23 mouse cellular contexts compared by ENCODE assay signal in the genomic region with DNA sequence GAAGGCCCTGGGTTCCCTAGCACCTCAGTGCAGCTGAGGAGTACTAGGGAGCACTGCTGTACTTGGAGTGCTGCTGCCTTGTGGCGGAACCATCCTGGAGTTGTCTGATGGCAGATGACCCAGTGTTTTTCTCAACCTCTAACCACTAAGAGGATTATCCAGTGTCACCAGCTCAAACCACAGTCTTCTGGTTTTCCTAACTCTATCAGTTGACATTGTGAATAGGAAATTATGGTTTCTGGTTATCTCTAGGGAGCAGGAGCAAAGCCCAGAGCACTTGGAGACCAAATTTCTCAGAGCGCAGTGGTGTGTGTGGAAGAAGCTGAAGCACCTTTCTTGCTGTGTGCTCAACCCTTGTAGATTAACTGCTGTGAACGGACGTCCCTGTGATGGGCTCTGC. TPM values are rescaled to one million over a fixed set of nuclear protein-coding genes. Genes with fewer than 3 reads are reported as not detected.
DNase-seq lines count a peak whose midpoint lies in the region; ATAC-seq and TF ChIP-seq lines count a peak whose summit lies in the region.
"Had no signal": no experiment of that assay in that cellular context is flagged by ENCODE, and none has a peak within 500 bp of the region (broad histone marks: within the 10 kb centered on the region; RNA-seq: fewer than 3 reads in every experiment).

No protein-coding gene starts in this region.

- peak; percentile 94 for DNase-seq in MEL (ENCODE audit: low read depth, low spot score)
- DNase-seq in c-Kit-positive CD71-positive TER-119-negative erythroid progenitor cells, embryonic 14.5 days (ENCODE audit: low read depth), result peak; percentile 29
- no peak for DNase-seq in liver, embryonic 11.5 days (ENCODE audit: low spot score)
- DNase-seq in liver, postnatal 0 days, result no peak
- DNase-seq in frontal cortex, postnatal 25 days (ENCODE audit: low spot score in 2 of 2), result no peak
- no peak for DNase-seq in layer of hippocampus, adult 9-10 months (ENCODE audit: low spot score)
- DNase-seq: adrenal gland, postnatal 10 days; cerebellum, adult 9-10 months; gastrocnemius, postnatal 10 days; heart, adult 2 months; heart, postnatal 36 days; kidney, adult 18-20 months; kidney, postnatal 10 days; lung, postnatal 36 days; thymus, adult 18-20 months; thymus, postnatal 36 days had no signal

- H3K27ac ChIP-seq in MEL (ENCODE audit: control insufficient read depth, low read depth, low read length), result peak overlapping the region; percentile 48; the same call in 1 of the 2 replicates
- no peak overlapping the region for H3K27ac ChIP-seq in liver, embryonic 11.5 days (ENCODE audit: low read depth, low read length)
- H3K27ac ChIP-seq in liver, postnatal 0 days (ENCODE audit: low read depth), result no peak overlapping the region
- no peak overlapping the region for H3K27ac ChIP-seq in forebrain, embryonic 13.5 days
- H3K27ac ChIP-seq: embryonic facial prominence, embryonic 12.5 days; heart, adult 2 months; heart, embryonic 15.5 days; hindbrain, embryonic 14.5 days; lung, embryonic 15.5 days; midbrain, embryonic 12.5 days had no signal

- no peak for TF ChIP-seq POLR2A in MEL (IDR thresholded peaks at IDR 0.05; ENCODE audit: control insufficient read depth in 1 of 2, insufficient read depth in 1 of 2, low read depth in 1 of 2, low read length in 2 of 2, poor library complexity in 1 of 2)

- no peaks in the 10 kb centered on the region for H3K79me2 ChIP-seq in MEL (ENCODE audit: control insufficient read depth, insufficient read depth, low read length, poor library complexity)

- H3K9me3 ChIP-seq in MEL (replicated peaks; ENCODE audit: insufficient read depth, low read length), result no peaks in the 10 kb centered on the region
- H3K9me3 ChIP-seq in liver, embryonic 11.5 days (ENCODE audit: control insufficient read depth, low read length), result no peaks in the 10 kb centered on the region
- H3K9me3 ChIP-seq in liver, postnatal 0 days (ENCODE audit: low read length), result no peaks in the 10 kb centered on the region
- no peaks in the 10 kb centered on the region for H3K9me3 ChIP-seq in forebrain, embryonic 13.5 days (replicated peaks)
- H3K9me3 ChIP-seq: embryonic facial prominence, embryonic 12.5 days; heart, embryonic 15.5 days; lung, embryonic 15.5 days; midbrain, embryonic 12.5 days had no signal

- TF ChIP-seq RAD21 in MEL (IDR thresholded peaks at IDR 0.05; ENCODE audit: low read depth, low read length), result no peak

- H3K4me1 ChIP-seq in MEL (ENCODE audit: control insufficient read depth in 1 of 2, insufficient read depth in 2 of 2, low read length in 2 of 2), result peaks cover 5 to 13% of the 10 kb centered on the region in 2 experiments
- no peaks in the 10 kb centered on the region for H3K4me1 ChIP-seq in liver, embryonic 11.5 days (replicated peaks; ENCODE audit: control insufficient read depth, insufficient read depth, low read length)
- no peaks in the 10 kb centered on the region for H3K4me1 ChIP-seq in liver, postnatal 0 days (ENCODE audit: insufficient read depth)
- H3K4me1 ChIP-seq in forebrain, embryonic 13.5 days, result no peaks in the 10 kb centered on the region
- H3K4me1 ChIP-seq: embryonic facial prominence, embryonic 12.5 days; heart, embryonic 15.5 days; lung, embryonic 15.5 days; midbrain, embryonic 12.5 days had no signal

- no peak overlapping the region for H3K4me3 ChIP-seq in MEL (ENCODE audit: control insufficient read depth in 1 of 2, insufficient read depth in 1 of 2, low read depth in 2 of 2, low read length in 2 of 2)
- H3K4me3 ChIP-seq in liver, embryonic 11.5 days (ENCODE audit: low read depth, low read length), result no peak overlapping the region
- no peak overlapping the region for H3K4me3 ChIP-seq in liver, postnatal 0 days (ENCODE audit: low read depth, low read length)
- no peak overlapping the region for H3K4me3 ChIP-seq in forebrain, embryonic 13.5 days
- H3K4me3 ChIP-seq: embryonic facial prominence, embryonic 12.5 days; heart, adult 2 months; heart, embryonic 15.5 days; lung, embryonic 15.5 days; midbrain, embryonic 12.5 days had no signal

- no peaks in the 10 kb centered on the region for H3K27me3 ChIP-seq in MEL (ENCODE audit: control insufficient read depth in 1 of 2, insufficient read depth in 2 of 2, low read length in 2 of 2)
- no peaks in the 10 kb centered on the region for H3K27me3 ChIP-seq in liver, embryonic 11.5 days (replicated peaks; ENCODE audit: control insufficient read depth, insufficient read depth, low read length)
- no peaks in the 10 kb centered on the region for H3K27me3 ChIP-seq in liver, postnatal 0 days (ENCODE audit: insufficient read depth, low read length)
- H3K27me3 ChIP-seq in forebrain, embryonic 13.5 days, result no peaks in the 10 kb centered on the region
- H3K27me3 ChIP-seq: embryonic facial prominence, embryonic 12.5 days; heart, embryonic 15.5 days; lung, embryonic 15.5 days; midbrain, embryonic 12.5 days had no signal

- WGBS in liver, embryonic 11.5 days, result 51% methylated on average over 4 of the region's 4 CpGs
- WGBS in liver, postnatal 0 days (ENCODE audit: insufficient replicate concordance), result 57% methylated on average over 4 of the region's 4 CpGs
- WGBS in forebrain, embryonic 13.5 days, result 97% methylated on average over 4 of the region's 4 CpGs

- H3K4me2 ChIP-seq in liver, embryonic 11.5 days, result no peak overlapping the region
- no peak overlapping the region for H3K4me2 ChIP-seq in liver, postnatal 0 days (ENCODE audit: low read depth, low read length)
- no peak overlapping the region for H3K4me2 ChIP-seq in forebrain, embryonic 13.5 days
- H3K4me2 ChIP-seq: embryonic facial prominence, embryonic 12.5 days; heart, embryonic 15.5 days; hindbrain, embryonic 14.5 days; lung, embryonic 15.5 days; midbrain, embryonic 12.5 days had no signal

- peaks cover 0 to 9% of the 10 kb centered on the region in 2 experiments; a peak in 2 of 4 replicates for H3K36me3 ChIP-seq in MEL (ENCODE audit: control insufficient read depth in 1 of 2, insufficient read depth in 2 of 2, low read length in 2 of 2)
- H3K36me3 ChIP-seq in liver, embryonic 11.5 days (ENCODE audit: control insufficient read depth, insufficient read depth, low read length), result no peaks in the 10 kb centered on the region
- H3K36me3 ChIP-seq in liver, postnatal 0 days (replicated peaks; ENCODE audit: insufficient read depth, low read length), result peaks cover 18% of the 10 kb centered on the region
- H3K36me3 ChIP-seq in forebrain, embryonic 13.5 days (ENCODE audit: poor library complexity, severe bottlenecking), result peaks cover 10% of the 10 kb centered on the region
- H3K36me3 ChIP-seq: embryonic facial prominence, embryonic 12.5 days had no signal

- no peak overlapping the region for H3K9ac ChIP-seq in MEL (ENCODE audit: control insufficient read depth, low read depth, low read length, poor library complexity, severe bottlenecking)
- H3K9ac ChIP-seq in liver, embryonic 11.5 days (ENCODE audit: low read depth, low read length), result no peak overlapping the region
- H3K9ac ChIP-seq in liver, postnatal 0 days (replicated peaks), result no peak overlapping the region
- no peak overlapping the region for H3K9ac ChIP-seq in forebrain, embryonic 13.5 days
- H3K9ac ChIP-seq: embryonic facial prominence, embryonic 12.5 days; heart, embryonic 15.5 days; hindbrain, embryonic 14.5 days; lung, embryonic 15.5 days; midbrain, embryonic 12.5 days had no signal

- TF ChIP-seq EP300 in MEL (IDR thresholded peaks at IDR 0.05; ENCODE audit: low read depth in 1 of 2, low read length in 2 of 2), result peak; percentile 97 to 98
- TF ChIP-seq EP300 in liver, postnatal 0 days (IDR thresholded peaks at IDR 0.05; ENCODE audit: low read depth), result peak; percentile 65; the same call in 1 of the 2 replicates

- no peak for TF ChIP-seq CTCF in MEL (IDR thresholded peaks at IDR 0.05 in 2 of 3, conservative IDR thresholded peaks at IDR 0.05 in 1 of 3; ENCODE audit: control insufficient read depth in 1 of 3, insufficient read depth in 1 of 3, low read depth in 2 of 3, low read length in 3 of 3, poor library complexity in 1 of 3, severe bottlenecking in 1 of 3)
- TF ChIP-seq CTCF in liver, postnatal 0 days (IDR thresholded peaks at IDR 0.05; ENCODE audit: low read depth), result no peak

- ATAC-seq in liver, embryonic 11.5 days (replicated peaks; ENCODE audit: low FRiP score), result peak; percentile 89
- peak; percentile 74 for ATAC-seq in liver, postnatal 0 days
- no peak for ATAC-seq in forebrain, embryonic 13.5 days
- ATAC-seq: inflammation-experienced regulatory T-cells, adult 6 months had no signal

TF ChIP-seq in MEL, 35 proteins besides CTCF, POLR2A, EP300 and RAD21 (continues in another document):
- TF ChIP-seq MYB (IDR thresholded peaks at IDR 0.05; ENCODE audit: low read depth, low read length), result peak; percentile 62
- TF ChIP-seq RCOR1 (IDR thresholded peaks at IDR 0.05; ENCODE audit: low read depth, low read length), result peak; percentile 98
- no peak for TF ChIP-seq E2F4 (IDR thresholded peaks at IDR 0.05; ENCODE audit: borderline replicate concordance, low read depth, low read length)
- no peak for TF ChIP-seq NELFE (IDR thresholded peaks at IDR 0.05; ENCODE audit: low read depth, low read length)
- TF ChIP-seq MAFK (IDR thresholded peaks at IDR 0.05; ENCODE audit: borderline replicate concordance, low read depth, low read length), result peak; percentile 91
- TF ChIP-seq TAL1 (IDR thresholded peaks at IDR 0.05; ENCODE audit: low read length), result peak; percentile 99
- TF ChIP-seq BHLHE40 (IDR thresholded peaks at IDR 0.05; ENCODE audit: borderline replicate concordance, low read depth, low read length), result peak; percentile 72; the same call in 1 of the 2 replicates
- no peak for TF ChIP-seq POLR2AphosphoS5 (IDR thresholded peaks at IDR 0.05; ENCODE audit: borderline replicate concordance, low read depth, low read length)
- peak; percentile 34; the same call in 1 of the 2 replicates for TF ChIP-seq TBP (IDR thresholded peaks at IDR 0.05; ENCODE audit: low read depth, low read length)
- TF ChIP-seq ZMIZ1 (IDR thresholded peaks at IDR 0.05; ENCODE audit: low read depth, low read length), result no peak

RNA-seq across cellular contexts. Expression of a gene that starts 47.1 kb away (rescaled TPM):
- 26.0 and 29.4 TPM in 2 replicates for total RNA-seq in MEL (2012; rRNA removed)
- polyA plus RNA-seq in MEL (2012; ENCODE audit: insufficient read depth in 1 of 2, insufficient read length in 2 of 2, low read depth in 1 of 2, low replicate concordance in 2 of 2, missing spikeins in 1 of 2), result 10 to 100 TPM; 23.7 to 44.8 TPM
- 24.4 and 26.8 TPM in 2 replicates for polyA plus RNA-seq in liver, embryonic 11.5 days (2014; fragmentation: Nextera tagmentation; extraction: Ambion mirVana)
- polyA plus RNA-seq in liver, postnatal 0 days (2015; fragmentation: Nextera tagmentation; extraction: Ambion mirVana), result 13.2 and 14.7 TPM in 2 replicates
- 24.9 and 27.4 TPM in 2 replicates for polyA plus RNA-seq in forebrain, embryonic 13.5 days (2015; fragmentation: Nextera tagmentation; extraction: Ambion mirVana)

RNA-seq across cellular contexts. Expression of a gene that starts 59.8 kb away (rescaled TPM):
- 14.4 and 14.6 TPM in 2 replicates for total RNA-seq in MEL (2012; rRNA removed)
- 100 to 1,000 TPM in 1 of 2 experiments, 10 to 100 TPM in 1; 15.3 to 414 TPM for polyA plus RNA-seq in MEL (2012; ENCODE audit: insufficient read depth in 1 of 2, insufficient read length in 2 of 2, low read depth in 1 of 2, low replicate concordance in 2 of 2, missing spikeins in 1 of 2)
- polyA plus RNA-seq in liver, embryonic 11.5 days (2014; fragmentation: Nextera tagmentation; extraction: Ambion mirVana), result 29.3 and 33.2 TPM in 2 replicates
- 19.2 and 19.9 TPM in 2 replicates for polyA plus RNA-seq in liver, postnatal 0 days (2015; fragmentation: Nextera tagmentation; extraction: Ambion mirVana)
- 58.5 and 60.4 TPM in 2 replicates for polyA plus RNA-seq in forebrain, embryonic 13.5 days (2015; fragmentation: Nextera tagmentation; extraction: Ambion mirVana)

Comparison
In these comparisons a context has a peak if more than half of its experiments do, and no peak if none do; other contexts are left out.
1. DNase-seq: peak in MEL (single experiment) and c-Kit-positive CD71-positive TER-119-negative erythroid progenitor cells, embryonic 14.5 days (single experiment); none in liver, embryonic 11.5 days (single experiment), liver, postnatal 0 days (single experiment), frontal cortex, postnatal 25 days (0 of 2) and layer of hippocampus, adult 9-10 months (single experiment).